Mouse (Mus musculus) liver, embryonic 14.5 days (tissue): Measurements from ENCODE around the gene Tnip1.

Source experiments
- CTCF ChIP-seq: IDR thresholded peaks from 2 replicates; pipeline ENCODE4 v1.5.1; 2016; ENCODE audit warnings: antibody characterized with exemption, low read depth, control low read depth
- EP300 ChIP-seq: IDR thresholded peaks from 2 replicates; pipeline ENCODE4 v1.6.1; 2016; ENCODE audit warnings: antibody characterized with exemption, low read depth

DNA sequence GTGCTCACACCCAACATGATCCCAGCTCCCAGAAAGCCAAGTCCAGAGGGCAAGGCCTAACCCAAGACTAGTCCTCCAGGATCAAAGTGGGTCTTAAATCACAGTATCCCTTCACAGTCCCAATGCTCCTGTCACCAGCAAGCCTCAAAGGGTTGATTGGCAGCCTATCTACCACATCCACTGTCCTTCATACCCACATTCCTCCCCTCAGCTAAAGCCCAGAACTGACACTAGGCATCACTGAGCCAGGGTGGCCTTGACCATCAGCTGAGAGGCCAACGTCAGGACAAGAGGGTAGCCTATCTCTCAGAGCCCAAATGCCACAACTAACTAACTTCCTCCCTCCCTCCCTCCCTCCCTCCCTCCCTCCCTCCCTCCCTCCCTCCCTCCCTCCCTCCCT is 13.0 kb downstream of the Tnip1 start:
- TF ChIP-seq CTCF, result no peak
- no peak for TF ChIP-seq EP300
